Mouse (Mus musculus) heart, adult 18-20 months (tissue): ENCODE data around the gene Pnliprp1. TPM values are rescaled to one million over a fixed set of nuclear protein-coding genes. Genes with fewer than 3 reads are reported as not detected.

Experiments used
- DNase-seq, 2 experiments: peaks; one replicate each; pipeline ENCODE4 v3.0.0; 2021 to 2022; ENCODE audit warnings: mixed read lengths in 1 of 2
- total RNA-seq, 2 experiments: library from RNA; stranded (reverse); gene quantifications; 2 replicates each; pipeline ENCODE4 v1.2.3; 2021

Pnliprp1 gene
- total RNA-seq, 2 experiments from 2014 or later: 0.75 TPM; not detected in 1

- no peak for DNase-seq
Measured at GRCm38 (mm10) chr19:58781566-58781965, 52.9 kb downstream of the Pnliprp1 start.

- DNase-seq: no peak
Measured at GRCm38 (mm10) chr19:58783938-58784337, 55.3 kb downstream of the Pnliprp1 start.

- DNase-seq: no peak
Measured at GRCm38 (mm10) chr19:58789194-58789593, 60.5 kb downstream of the Pnliprp1 start.

Other genes with a start within 250 kb of the Pnliprp1 start
- not detected for gene Ccdc172, start 216.9 kb upstream of the Pnliprp1 start, total RNA-seq
- not detected for gene Pnlip, start 76.4 kb upstream of the Pnliprp1 start, total RNA-seq
- not detected for gene Pnliprp2, start 30.8 kb downstream of the Pnliprp1 start, total RNA-seq
- gene 1700019N19Rik, start 65.6 kb downstream of the Pnliprp1 start, total RNA-seq: not detected
- under 1 TPM in 1 of 2 experiments, not detected in 1; 0.36 TPM for gene Eno4, start 214.5 kb downstream of the Pnliprp1 start, total RNA-seq
- 10 to 100 TPM; 15.9 to 19.4 TPM for gene Hspa12a, start 214.8 kb downstream of the Pnliprp1 start, total RNA-seq